Mouse (Mus musculus) c-Kit-positive CD71-positive TER-119-negative erythroid progenitor cells, embryonic 14.5 days (primary cell): ENCODE data around the gene Ints7.

Experiments
- DNase-seq: peaks from one replicate; pipeline ENCODE4 v3.0.0-alpha.2; 2013; ENCODE audit warnings: low read depth

Gene Ints7

GRCm38 (mm10) chr1:191632511-191633095 lies 57.2 kb downstream of the Ints7 start:
- no peak for DNase-seq

DNA sequence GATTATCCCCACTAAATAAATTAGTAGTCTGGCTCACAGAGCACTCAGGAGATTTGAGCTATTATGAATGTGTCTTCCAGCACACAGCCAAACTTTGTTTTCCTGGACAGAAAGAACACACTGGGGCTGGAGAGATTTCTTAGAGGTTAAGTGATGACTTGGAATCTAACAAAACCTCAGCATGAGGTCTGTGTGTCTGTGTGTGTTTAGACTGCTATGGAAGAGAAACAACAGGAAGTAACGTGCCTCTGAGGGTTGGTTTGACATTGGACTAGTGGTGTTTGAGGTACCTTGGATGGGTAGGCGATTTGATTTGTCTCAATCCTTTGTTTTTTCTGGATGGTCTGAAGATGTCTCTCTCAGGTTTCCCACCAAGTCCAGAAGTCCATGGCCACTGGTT lies 58.7 kb downstream of the Ints7 start:
- no peak for DNase-seq

DNA sequence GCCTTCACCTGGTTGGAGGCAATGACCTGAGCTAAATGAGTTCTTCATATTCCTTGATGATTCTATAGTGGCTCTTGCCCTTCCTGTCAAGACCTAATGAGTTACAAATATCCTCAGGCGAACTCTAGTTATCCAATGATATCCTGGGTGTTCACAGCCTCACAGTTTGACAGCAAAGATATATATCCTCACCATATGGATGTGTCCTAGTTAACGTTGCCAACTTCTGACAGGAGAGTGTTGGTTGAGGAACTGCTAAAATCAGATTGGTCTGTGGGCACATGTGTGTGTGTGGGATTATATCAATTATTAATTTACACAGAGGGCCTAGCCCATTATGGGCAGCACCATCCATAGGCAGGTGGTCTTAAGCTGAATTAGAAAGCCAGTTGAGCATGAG lies 63.0 kb downstream of the Ints7 start:
- DNase-seq, result no peak

DNA sequence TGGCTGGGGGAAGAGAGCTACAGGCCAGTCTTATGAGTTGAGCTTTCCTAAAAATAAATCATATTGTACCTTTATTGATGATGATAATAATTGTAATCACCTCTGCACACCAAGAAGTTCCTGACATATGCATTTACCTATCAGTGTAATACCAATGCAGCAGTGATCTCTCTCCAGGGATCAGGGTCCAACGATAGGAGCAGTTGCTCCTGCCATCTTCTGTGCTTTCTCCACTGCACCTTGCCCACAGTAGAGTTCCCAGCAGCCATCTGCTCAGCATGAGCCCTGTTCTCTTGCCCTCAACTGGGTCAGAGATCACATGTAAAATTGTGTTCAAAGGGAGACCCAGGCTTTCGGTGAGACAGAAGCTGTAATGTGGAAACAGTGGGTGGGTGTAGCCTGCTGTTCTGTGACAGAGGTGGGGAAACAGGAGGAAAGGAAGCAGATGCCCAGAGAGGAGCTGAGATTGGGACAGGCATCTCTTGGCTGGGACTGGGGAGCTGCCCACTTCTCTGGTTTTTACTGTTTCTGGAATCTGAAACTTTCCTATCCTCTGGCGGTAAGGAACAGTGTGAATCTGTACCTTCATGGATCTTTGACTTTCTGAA lies 63.9 kb downstream of the Ints7 start:
- DNase-seq, result no peak

DNA sequence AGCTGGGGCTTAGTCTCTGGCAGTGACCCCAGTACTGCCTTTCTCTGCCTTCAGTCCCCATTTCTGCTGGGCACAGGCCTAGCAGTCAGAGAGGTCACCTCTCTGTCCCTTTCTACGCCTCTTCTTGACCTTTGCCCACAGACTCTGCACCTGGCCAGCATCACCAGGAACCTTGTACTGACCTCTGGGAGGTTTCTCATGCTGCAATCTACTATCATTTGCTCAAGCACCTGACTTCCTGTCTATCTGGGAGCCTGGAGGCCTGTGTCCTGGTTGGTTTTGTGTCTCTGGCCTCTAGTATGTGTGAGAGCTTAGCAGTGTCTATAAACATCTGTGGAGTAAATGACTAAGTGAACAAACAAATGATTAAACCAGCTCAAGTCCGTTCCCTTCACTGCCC lies 64.7 kb downstream of the Ints7 start:
- no peak for DNase-seq

GRCm38 (mm10) chr1:191640848-191641247 lies 65.4 kb downstream of the Ints7 start:
- DNase-seq, result no peak

- no peak for DNase-seq
These were observed 66.0 kb downstream of the Ints7 start for GRCm38 (mm10) chr1:191641438-191641837.

DNA sequence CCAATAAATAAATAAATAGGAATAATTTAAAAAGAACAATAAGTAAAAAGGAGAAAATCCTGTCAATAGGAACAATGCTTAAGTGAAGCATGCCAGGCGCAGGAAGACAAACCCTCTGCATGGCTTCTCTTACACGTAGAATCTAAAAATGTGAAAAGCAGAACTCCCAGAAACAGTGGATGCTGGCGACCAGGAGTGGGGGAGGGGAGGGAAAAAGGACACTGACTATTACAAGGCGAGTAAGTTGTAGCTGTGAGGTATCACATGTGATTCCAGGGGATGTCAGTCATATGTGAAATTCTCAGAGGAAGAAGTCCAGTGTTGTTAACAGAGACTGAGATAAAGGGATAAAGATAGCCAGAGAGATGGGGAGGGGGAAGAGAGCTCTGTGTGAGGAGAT lies 67.5 kb downstream of the Ints7 start:
- no peak for DNase-seq

GRCm38 (mm10) chr1:191645921-191646320 lies 70.5 kb downstream of the Ints7 start:
- DNase-seq, result no peak

DNA sequence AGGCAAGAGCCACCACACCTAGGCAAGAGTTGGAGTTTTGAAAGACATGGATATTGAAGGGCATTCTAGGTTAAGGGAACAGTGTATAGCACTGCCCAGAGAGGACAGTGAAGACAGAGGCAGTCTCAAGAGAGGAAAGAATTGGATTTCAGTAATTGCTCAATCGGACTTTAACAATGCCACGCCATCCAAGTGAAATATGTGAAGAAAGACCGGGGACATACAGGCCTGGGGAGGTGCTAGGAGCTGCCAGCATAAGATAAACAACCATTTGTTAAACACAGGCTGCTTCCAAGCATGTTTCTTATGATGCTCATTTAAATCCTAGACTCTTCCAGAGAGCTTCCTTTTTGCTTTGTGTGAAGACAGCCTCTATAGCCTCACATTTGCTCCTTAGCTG lies 72.2 kb downstream of the Ints7 start:
- no peak for DNase-seq

GRCm38 (mm10) chr1:191659441-191659840 lies 84.0 kb downstream of the Ints7 start:
- no peak for DNase-seq

DNA sequence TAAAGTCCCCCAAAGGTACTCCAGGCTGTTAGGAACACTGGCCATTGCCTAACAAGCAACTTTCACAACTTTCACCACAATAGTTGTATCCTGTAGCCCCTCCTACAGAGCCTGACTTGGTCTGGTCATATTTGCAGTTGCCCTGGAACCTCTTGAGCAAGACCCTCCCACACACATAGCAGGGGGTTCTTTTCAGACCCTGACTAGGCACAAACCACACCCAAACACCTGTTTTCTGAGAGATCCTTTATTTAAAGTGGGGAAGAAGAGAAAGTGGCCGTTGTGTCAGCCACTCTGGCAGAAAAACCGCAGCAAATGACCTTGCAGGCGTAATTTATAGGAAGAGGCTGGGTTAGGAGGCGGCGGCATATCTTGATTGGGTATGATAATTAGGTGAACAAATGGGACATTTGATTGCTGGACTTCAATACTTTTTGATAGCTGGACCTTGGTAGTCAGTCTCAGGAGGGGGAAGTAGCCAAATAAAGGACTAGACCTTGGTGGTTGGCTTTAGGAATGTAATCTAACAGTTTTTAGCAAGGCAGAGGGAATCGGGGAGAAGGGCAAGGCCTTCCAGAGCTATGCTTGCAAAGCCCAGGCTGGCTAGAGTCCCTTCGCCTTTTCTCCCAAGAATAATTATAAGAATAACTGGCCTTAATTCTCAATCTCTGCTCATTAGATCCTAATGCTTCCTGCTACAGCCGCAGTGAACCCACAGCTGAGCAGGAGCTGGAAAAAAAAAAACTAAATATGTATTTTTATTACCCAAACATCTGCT lies 85.8 kb downstream of the Ints7 start:
- DNase-seq, result no peak

- DNase-seq, result no peak
These were observed 86.9 kb downstream of the Ints7 start for GRCm38 (mm10) chr1:191662178-191662898.

DNA sequence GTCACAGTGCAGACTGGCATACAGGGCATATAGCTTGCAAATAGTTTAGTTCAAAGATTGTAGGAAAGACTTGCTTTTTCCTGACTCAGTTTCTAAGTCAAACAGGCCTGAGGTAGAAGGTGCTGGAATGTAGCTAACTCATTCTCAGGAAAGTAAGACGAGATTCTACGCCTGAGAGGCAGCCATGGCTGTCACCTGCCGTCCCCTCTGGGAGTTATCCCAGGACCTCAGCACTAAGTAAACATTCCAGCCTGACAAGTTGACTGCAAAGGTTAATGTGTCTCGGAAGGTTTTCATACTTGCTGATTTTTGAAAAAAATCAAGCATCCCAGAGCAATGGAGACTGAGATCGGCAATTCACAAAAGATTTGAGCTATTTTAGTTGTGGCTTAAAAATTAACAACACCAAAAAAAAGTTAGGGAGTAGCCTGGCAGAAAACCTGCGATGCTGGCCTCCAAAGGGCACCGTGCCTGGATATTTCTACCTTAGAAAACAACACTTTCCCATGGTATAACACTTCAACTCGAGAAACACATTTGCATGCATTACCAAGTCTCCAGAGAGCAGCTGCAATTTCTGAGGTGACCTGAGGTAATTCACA lies 87.6 kb downstream of the Ints7 start:
- no peak for DNase-seq

- DNase-seq, result no peak
These were observed 88.2 kb downstream of the Ints7 start for GRCm38 (mm10) chr1:191663603-191664002.

- DNase-seq, result no peak
These were observed 90.9 kb downstream of the Ints7 start for GRCm38 (mm10) chr1:191666351-191666750.

DNA sequence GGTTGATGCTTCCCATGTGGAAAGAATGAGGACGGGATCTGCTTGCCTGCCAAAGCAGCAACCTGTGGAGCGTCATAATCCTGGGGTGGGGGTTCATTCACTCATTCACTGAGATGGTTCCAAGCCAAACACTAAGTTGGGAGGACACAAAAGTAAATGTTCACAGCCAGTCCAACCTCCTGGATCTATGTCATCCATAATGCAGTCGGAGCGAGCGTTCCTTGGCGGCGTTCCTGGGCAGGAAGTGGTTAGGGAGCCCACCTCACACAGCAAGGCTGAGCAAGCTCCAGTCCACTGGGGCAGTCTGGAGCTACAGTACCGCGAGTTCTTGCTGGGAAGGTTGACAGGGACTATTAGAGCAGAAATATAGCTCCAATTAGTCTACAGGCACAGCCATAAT lies 92.6 kb downstream of the Ints7 start:
- no peak for DNase-seq
